Mouse (Mus musculus) embryonic facial prominence, embryonic 11.5 days (tissue): ENCODE measurements around the gene Mdm2. TPM values are rescaled to one million over a fixed set of nuclear protein-coding genes. Genes with fewer than 3 reads are reported as not detected.

Experiments
- ATAC-seq: fragments of 200-750 bp; cut with Nextera tagmentation; replicated peaks from 2 replicates; pipeline ENCODE4 v1.8.0; 2017; ENCODE audit warnings: low read depth; ENCODE audit not compliant: insufficient number of reproducible peaks, low FRiP score, low TSS enrichment
- DNase-seq: peaks from one replicate; pipeline ENCODE4 v3.0.0-alpha.2; 2015; ENCODE audit warnings: low spot score
- H3K27ac ChIP-seq: fragments of 300-500 bp; sonication (generic); replicated peaks from 2 replicates; pipeline ENCODE4 v1.5.1; 2014; ENCODE audit warnings: mild to moderate bottlenecking, low read depth, low read length, control low read depth
- H3K27me3 ChIP-seq: fragments of 300-500 bp; sonication (generic); 2 replicates; pipeline ENCODE4 v1.6.1; 2014; ENCODE audit warnings: mild to moderate bottlenecking, low read length, moderate library complexity, mixed read lengths; ENCODE audit not compliant: control insufficient read depth, insufficient read depth
- H3K36me3 ChIP-seq: fragments of 300-500 bp; sonication (generic); replicated peaks from 2 replicates; pipeline ENCODE4 v1.6.1; 2014; ENCODE audit warnings: low read depth, mild to moderate bottlenecking, low read length, moderate library complexity, mixed read lengths; ENCODE audit not compliant: control insufficient read depth, insufficient read depth
- H3K4me1 ChIP-seq: fragments of 300-500 bp; sonication (generic); 2 replicates; pipeline ENCODE4 v1.6.1; 2014; ENCODE audit warnings: low read length, mixed read lengths; ENCODE audit not compliant: control insufficient read depth, insufficient read depth
- H3K4me2 ChIP-seq: fragments of 300-500 bp; sonication (generic); 2 replicates; pipeline ENCODE4 v1.6.1; 2014; ENCODE audit warnings: low read depth, mild to moderate bottlenecking, control low read depth, low read length, moderate library complexity
- H3K4me3 ChIP-seq: fragments of 300-500 bp; sonication (generic); 2 replicates; pipeline ENCODE4 v1.5.1; 2014; ENCODE audit warnings: low read depth, low read length, control low read depth
- H3K9ac ChIP-seq: fragments of 300-500 bp; sonication (generic); replicated peaks from 2 replicates; pipeline ENCODE4 v1.6.1; 2014; ENCODE audit warnings: mild to moderate bottlenecking, control low read depth, low read length
- H3K9me3 ChIP-seq: fragments of 300-500 bp; sonication (generic); replicated peaks from 2 replicates; pipeline ENCODE4 v1.6.1; 2016; ENCODE audit warnings: mild to moderate bottlenecking, low read length, inconsistent platforms, mixed read lengths; ENCODE audit not compliant: control insufficient read depth
- WGBS: fragments of 180-500 bp; shearing (Covaris S2); extraction: QIAGEN DNeasy Blood & Tissue Kit; methylation state at CpG from one replicate; pipeline ENCODE4 v1.1.7; 2014; 5-methylcytosine and 5-hydroxymethylcytosine counted together
- polyA plus RNA-seq: library from polyadenylated mRNA; unstranded; fragments of >200 nt; fragmentation: Nextera tagmentation; extraction: Ambion mirVana; gene quantifications from 2 replicates; pipeline ENCODE4 v1.2.1, GENCODE M21; 2014

The Mdm2 gene
- polyA plus RNA-seq, 1 experiment from 2014 or later, result 47.7 TPM

GRCm38 (mm10) chr10:117650725-117651124 lies 59.8 kb downstream of the Mdm2 start:
- no peaks in the 10 kb centered on the region for H3K9me3 ChIP-seq
- no peak overlapping the region for H3K4me2 ChIP-seq
- DNase-seq (no peak), ATAC-seq (no peak)
- WGBS, result 86% methylated on average over 7 of the region's 7 CpGs
- no peak overlapping the region for H3K9ac ChIP-seq
- no peaks in the 10 kb centered on the region for H3K4me1 ChIP-seq
- no peaks in the 10 kb centered on the region for H3K36me3 ChIP-seq
- no peaks in the 10 kb centered on the region for H3K27me3 ChIP-seq
- H3K4me3 ChIP-seq, result no peak overlapping the region
- no peak overlapping the region for H3K27ac ChIP-seq

- no peak for ATAC-seq
- 89% methylated on average over 12 of the region's 12 CpGs for WGBS
Observed at GRCm38 (mm10) chr10:117650042-117650655, 60.4 kb downstream of the Mdm2 start.

DNA sequence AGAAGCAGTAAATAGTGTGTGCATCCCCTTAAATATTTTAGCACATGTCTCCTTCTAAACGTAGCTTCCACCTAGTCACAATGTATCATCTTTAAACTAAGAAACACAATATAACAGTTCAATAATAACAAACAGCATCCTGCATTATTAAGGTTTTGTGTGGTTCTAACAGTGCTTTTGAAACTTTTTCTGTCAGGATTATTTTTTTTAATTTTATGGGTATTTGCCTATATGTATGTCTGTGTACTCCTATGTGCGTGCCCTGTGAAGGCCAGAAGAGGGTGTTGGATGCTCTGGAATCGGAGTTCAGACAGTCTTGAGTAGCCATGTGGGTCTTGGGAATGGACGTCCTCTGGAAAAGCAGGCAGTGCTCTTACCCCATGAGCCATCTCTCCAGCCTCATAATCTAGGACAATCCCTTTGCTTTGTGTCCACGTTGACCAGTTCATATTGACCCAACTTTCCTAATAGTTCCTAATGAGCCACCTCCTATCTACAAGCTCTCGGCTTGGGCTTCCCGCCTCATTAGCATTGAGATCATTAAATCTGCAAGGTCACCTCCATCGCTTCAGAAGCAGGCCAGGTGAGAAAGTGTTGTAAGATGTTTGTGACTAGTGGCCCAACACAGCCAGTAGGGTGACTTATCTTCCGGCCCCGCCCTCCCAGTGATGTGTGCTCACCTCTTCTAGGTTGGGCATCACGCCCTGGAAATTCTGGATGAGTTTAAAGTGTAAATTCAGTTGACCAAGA lies 61.1 kb downstream of the Mdm2 start:
- Histone ChIP-seq H3K4me1 (no peaks in the 10 kb centered on the region), H3K4me3 (no peak overlapping the region), H3K27me3 (no peaks in the 10 kb centered on the region), H3K4me2 (no peak overlapping the region), H3K9ac (no peak overlapping the region), H3K36me3 (no peaks in the 10 kb centered on the region), H3K9me3 (no peaks in the 10 kb centered on the region), H3K27ac (no peak overlapping the region)
- 91% methylated on average over 11 of the region's 11 CpGs for WGBS
- DNase-seq (no peak), ATAC-seq (no peak)

More at GRCm38 (mm10) chr10:117650042-117650655, 60.4 kb downstream of the Mdm2 start:
- no peak for DNase-seq
- Histone ChIP-seq H3K9me3 (no peaks in the 10 kb centered on the region), H3K4me1 (no peaks in the 10 kb centered on the region), H3K9ac (no peak overlapping the region), H3K4me3 (no peak overlapping the region), H3K36me3 (no peaks in the 10 kb centered on the region), H3K27me3 (no peaks in the 10 kb centered on the region), H3K4me2 (no peak overlapping the region), H3K27ac (no peak overlapping the region)

DNA sequence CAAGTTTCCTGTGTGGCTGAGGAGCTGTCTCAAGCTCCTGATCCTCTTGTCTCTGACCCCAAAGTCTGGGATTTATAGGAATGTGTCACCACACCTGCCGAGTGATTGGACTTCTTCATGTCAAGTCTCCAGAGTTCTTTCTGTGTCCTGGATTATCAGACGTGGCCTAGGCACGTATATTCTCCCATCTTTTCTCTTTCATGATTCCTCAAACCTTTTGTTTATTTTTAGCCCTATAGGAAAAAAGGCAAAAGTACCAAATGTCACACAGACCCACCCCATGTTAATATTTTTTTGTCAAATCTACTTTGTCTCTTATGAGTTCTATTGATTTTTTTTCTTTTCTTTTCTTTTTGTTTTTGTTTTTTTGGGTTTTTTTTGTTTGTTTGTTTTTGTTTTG lies 61.9 kb downstream of the Mdm2 start:
- Histone ChIP-seq H3K36me3 (no peaks in the 10 kb centered on the region), H3K27ac (no peak overlapping the region), H3K4me2 (no peak overlapping the region), H3K4me3 (no peak overlapping the region), H3K4me1 (no peaks in the 10 kb centered on the region), H3K9ac (no peak overlapping the region), H3K27me3 (no peaks in the 10 kb centered on the region), H3K9me3 (no peaks in the 10 kb centered on the region)
- no peak for ATAC-seq
- WGBS, result 81% methylated on average over 3 of the region's 3 CpGs
- DNase-seq, result no peak

DNA sequence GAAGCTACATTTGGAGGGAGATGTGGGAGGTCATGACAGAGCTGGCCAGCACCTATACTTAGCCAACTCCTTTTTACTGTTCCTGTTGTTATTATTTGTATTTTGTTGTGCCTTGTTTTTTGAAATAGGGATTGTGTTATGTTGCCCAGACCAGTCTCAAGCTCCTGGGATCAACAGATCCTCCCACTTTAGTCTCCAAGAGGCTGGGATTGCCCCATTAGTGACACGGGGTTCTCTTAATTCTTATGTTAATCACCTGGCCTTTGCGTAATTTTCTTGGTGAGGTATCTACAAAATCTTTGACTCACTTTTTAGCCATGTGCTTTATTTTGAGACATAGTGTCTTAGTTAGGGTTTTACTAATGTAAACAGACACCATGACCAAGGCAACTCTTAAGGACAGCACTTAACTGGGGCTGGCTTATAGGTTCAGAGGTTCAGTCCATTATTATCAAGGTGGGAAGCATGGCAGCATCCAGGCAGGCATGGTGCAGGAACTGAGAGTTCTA lies 62.5 kb downstream of the Mdm2 start:
- no peaks in the 10 kb centered on the region for H3K4me1 ChIP-seq
- H3K9ac ChIP-seq, result no peak overlapping the region
- H3K36me3 ChIP-seq, result no peaks in the 10 kb centered on the region
- H3K27me3 ChIP-seq, result no peaks in the 10 kb centered on the region
- H3K9me3 ChIP-seq, result no peaks in the 10 kb centered on the region
- H3K4me3 ChIP-seq, result no peak overlapping the region
- ATAC-seq (no peak), DNase-seq (no peak)
- 85% methylated on average over 2 of the region's 2 CpGs for WGBS
- no peak overlapping the region for H3K27ac ChIP-seq
- no peak overlapping the region for H3K4me2 ChIP-seq

- H3K4me1 ChIP-seq, result no peaks in the 10 kb centered on the region
- ATAC-seq (no peak), DNase-seq (no peak)
- H3K4me2 ChIP-seq, result no peak overlapping the region
- H3K9ac ChIP-seq, result no peak overlapping the region
- H3K27me3 ChIP-seq, result no peaks in the 10 kb centered on the region
- H3K4me3 ChIP-seq, result no peak overlapping the region
- H3K9me3 ChIP-seq, result no peaks in the 10 kb centered on the region
- H3K36me3 ChIP-seq, result no peaks in the 10 kb centered on the region
- 83% methylated on average over 13 of the region's 13 CpGs for WGBS
- H3K27ac ChIP-seq, result no peak overlapping the region
Observed at GRCm38 (mm10) chr10:117647158-117647505, 63.4 kb downstream of the Mdm2 start.

DNA sequence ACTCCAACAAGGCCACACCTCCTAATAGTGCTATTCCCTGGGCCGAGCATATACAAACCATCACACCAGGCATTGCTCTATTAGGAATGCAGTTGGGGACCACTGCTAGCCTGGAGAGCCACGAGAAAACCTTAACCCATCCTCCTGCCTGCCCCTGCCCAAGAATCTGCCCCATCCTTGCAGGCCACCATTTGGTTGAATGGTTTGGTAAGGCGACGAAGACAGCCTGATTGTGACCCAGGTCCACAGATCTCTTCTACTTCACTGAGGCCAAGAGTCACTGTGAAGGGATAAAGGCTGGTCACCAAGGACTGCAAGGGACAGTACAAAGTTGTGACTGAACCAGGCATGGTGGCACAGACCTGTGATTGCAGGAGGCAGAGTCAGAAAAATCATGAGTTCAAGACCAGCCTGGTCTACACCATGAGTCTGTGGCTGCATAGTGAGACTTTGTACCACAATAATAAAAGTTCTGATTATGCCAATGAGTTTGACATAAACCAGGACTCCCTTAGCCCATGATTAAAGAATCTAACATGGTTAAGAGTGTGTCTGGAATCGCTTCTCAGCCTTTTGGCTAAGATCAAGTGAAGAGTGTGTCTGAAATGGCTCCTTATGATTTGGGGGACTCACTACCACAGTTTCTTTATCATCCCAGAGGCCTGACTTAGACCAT lies 63.9 kb downstream of the Mdm2 start:
- Histone ChIP-seq H3K9me3 (no peaks in the 10 kb centered on the region), H3K4me2 (no peak overlapping the region), H3K4me1 (no peaks in the 10 kb centered on the region), H3K27me3 (no peaks in the 10 kb centered on the region), H3K27ac (no peak overlapping the region), H3K4me3 (no peak overlapping the region), H3K36me3 (no peaks in the 10 kb centered on the region), H3K9ac (no peak overlapping the region)
- ATAC-seq (no peak), DNase-seq (no peak)
- 85% methylated on average over 5 of the region's 5 CpGs for WGBS

DNA sequence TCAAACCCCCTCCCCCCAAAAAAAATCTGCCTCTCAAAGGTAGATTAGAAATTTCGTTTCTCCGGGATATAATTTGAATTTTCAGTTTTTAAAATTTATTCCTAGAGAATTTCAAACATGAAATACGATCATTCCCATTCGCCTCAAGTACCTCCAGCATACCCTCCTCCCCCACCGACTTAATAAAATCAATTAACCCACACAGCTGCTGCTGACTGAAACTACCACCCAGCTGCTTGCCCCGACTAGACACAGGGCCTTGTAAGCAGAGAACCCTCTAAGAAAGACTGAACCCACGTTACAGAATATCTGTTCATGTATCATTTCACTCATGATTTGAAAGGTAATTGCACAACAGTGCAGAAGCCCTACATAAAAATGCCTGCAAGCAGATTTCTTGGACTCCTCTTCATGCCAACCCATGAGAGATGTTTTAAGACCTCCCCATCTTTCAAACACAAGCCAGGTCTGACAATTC lies 65.0 kb downstream of the Mdm2 start:
- H3K27me3 ChIP-seq, result no peaks in the 10 kb centered on the region
- DNase-seq, result no peak
- no peak overlapping the region for H3K9ac ChIP-seq
- WGBS, result 70% methylated on average over 7 of the region's 7 CpGs
- H3K4me3 ChIP-seq, result no peak overlapping the region
- no peaks in the 10 kb centered on the region for H3K4me1 ChIP-seq
- no peaks in the 10 kb centered on the region for H3K36me3 ChIP-seq
- H3K9me3 ChIP-seq, result no peaks in the 10 kb centered on the region
- no peak for ATAC-seq
- H3K4me2 ChIP-seq, result no peak overlapping the region
- no peak overlapping the region for H3K27ac ChIP-seq
